Mouse (Mus musculus): Measurements from ENCODE around the gene Xkr7. TPM values are rescaled to one million over a fixed set of nuclear protein-coding genes. Genes with fewer than 3 reads are reported as not detected.

Gene Xkr7
- polyA plus RNA-seq (2015; fragmentation: Nextera tagmentation; extraction: Ambion mirVana) = 1.5 and 2.3 TPM in 2 replicates

- Histone ChIP-seq H3K4me2 (peak within 1 kb of the TSS; percentile 70), H3K36me3 (no peaks in the 10 kb centered on the region), H3K27me3 (peaks cover 36% of the 10 kb centered on the region), H3K9ac (peak within 1 kb of the TSS; percentile 80), H3K4me3 (peak within 1 kb of the TSS; percentile 75), H3K9me3 (no peaks in the 10 kb centered on the region), H3K27ac (replicated peaks) (peak within 1 kb of the TSS; percentile 89), H3K4me1 (replicated peaks) (peaks cover 57% of the 10 kb centered on the region)
- peak; percentile 86 for ATAC-seq (ENCODE audit: low read depth)
- under 1% methylated on average over 47 of the region's 54 CpGs for WGBS
Observed at GRCm38 (mm10) chr2:153031126-153032082, at the start of gene Xkr7. Gene Xkr7 (plus strand): TSS chr2:153031852.

DNA sequence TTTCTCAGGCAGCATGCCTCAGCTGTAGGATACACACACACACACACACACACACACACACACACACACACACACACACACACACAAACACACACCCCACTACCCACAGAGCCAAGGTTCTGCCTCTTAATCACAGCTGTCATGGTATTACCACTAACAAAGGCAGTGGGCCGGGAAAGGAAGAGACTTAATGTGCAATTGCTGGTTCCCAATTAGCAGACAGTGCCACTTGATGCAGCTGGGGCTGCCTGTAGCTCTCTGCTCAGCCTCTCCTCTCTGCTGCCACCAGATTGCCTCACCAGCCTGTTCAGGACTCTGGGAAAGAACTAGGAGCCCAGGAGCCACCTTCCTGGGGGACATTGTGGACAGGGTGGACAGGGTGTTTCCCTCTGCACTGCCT lies 46.1 kb upstream of the Xkr7 start:
- WGBS = 19% methylated on average over 1 of the region's 1 CpGs
- H3K36me3 ChIP-seq = no peaks in the 10 kb centered on the region
- H3K9ac ChIP-seq = no peak overlapping the region
- no peak overlapping the region for H3K4me2 ChIP-seq
- H3K4me1 ChIP-seq (replicated peaks) = 0 out of 2 replicates have a peak, but pooled peaks cover 5% of the 10 kb centered on the region
- no peaks in the 10 kb centered on the region for H3K9me3 ChIP-seq
- H3K4me3 ChIP-seq = no peak overlapping the region
- no peaks in the 10 kb centered on the region for H3K27me3 ChIP-seq
- ATAC-seq (ENCODE audit: low read depth) = peak; percentile 71; the same call in 1 of the 2 replicates
- no peak overlapping the region for H3K27ac ChIP-seq (replicated peaks)

- H3K36me3 ChIP-seq = no peaks in the 10 kb centered on the region
- no peak overlapping the region for H3K9ac ChIP-seq
- ATAC-seq (ENCODE audit: low read depth) = no peak
- 87% methylated on average over 9 of the region's 9 CpGs for WGBS
- H3K4me3 ChIP-seq = no peak overlapping the region
- no peaks in the 10 kb centered on the region for H3K9me3 ChIP-seq
- H3K4me2 ChIP-seq = no peak overlapping the region
- no peak overlapping the region for H3K27ac ChIP-seq (replicated peaks)
- H3K4me1 ChIP-seq (replicated peaks) = no peaks in the 10 kb centered on the region
- H3K27me3 ChIP-seq = no peaks in the 10 kb centered on the region
Observed at GRCm38 (mm10) chr2:152991529-152991928, 40.1 kb upstream of the Xkr7 start.

DNA sequence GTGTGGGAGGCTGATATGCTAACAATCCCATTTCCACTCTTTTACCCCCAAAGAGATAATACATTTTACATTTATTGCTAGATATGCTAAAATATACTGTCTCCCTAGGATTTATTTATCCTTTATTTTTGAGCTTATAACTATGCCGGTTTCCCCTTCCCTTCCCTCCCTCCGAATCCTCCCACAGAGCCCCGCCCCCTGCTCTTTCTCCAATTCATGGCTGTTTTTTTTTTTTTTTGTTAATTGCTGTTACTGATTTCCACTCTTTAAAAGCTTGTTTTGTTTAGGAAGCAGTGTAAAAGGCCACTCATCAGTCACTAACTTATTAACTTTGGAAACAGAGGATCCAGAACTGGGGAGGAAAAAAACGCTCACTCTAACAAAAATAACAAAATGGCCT lies 34.6 kb upstream of the Xkr7 start:
- Histone ChIP-seq H3K4me1 (replicated peaks) (no peaks in the 10 kb centered on the region), H3K36me3 (no peaks in the 10 kb centered on the region), H3K4me3 (no peak overlapping the region), H3K27me3 (no peaks in the 10 kb centered on the region), H3K9ac (no peak overlapping the region), H3K27ac (replicated peaks) (no peak overlapping the region), H3K9me3 (no peaks in the 10 kb centered on the region), H3K4me2 (no peak overlapping the region)
- ATAC-seq (ENCODE audit: low read depth) = no peak
- 62% methylated on average over 4 of the region's 4 CpGs for WGBS

DNA sequence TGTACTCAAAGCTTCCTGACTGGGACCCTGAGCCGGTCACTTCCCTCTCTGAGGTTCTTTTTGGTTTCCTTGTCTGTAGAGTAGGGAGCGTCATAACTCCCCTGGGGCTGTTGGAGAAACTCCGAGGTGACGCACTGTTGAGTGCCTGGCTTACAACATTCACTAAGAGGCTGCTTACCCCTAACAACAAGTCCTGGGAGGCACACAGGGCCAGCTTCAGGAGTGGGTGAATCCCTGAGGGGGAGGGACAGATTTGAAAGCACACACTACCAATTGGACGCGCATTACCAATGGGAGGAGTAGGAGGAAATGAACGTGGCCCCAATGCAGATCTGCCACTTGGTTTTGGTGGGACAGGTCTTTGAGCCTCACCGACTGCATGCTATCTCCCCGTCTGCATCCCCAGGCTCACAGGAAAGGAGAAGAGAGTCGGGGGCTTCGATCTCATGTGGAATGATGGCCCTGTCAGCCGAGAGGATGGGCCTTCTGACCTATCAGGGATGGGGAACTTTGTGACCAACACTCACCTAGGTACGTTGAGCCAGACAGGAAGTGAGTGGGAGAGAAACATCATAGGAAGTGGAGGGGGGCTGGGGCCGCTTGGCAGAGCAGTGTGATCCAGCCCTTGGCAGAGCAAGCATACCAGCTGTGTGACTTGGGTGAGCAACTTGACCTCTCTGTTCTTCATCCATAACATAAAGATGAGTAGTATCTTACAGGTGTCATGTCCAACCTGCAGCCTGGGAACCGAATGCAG lies 29.0 kb upstream of the Xkr7 start:
- Histone ChIP-seq H3K36me3 (peaks cover 19% of the 10 kb centered on the region), H3K9ac (no peak overlapping the region), H3K9me3 (no peaks in the 10 kb centered on the region), H3K4me2 (no peak overlapping the region), H3K27ac (replicated peaks) (no peak overlapping the region), H3K27me3 (no peaks in the 10 kb centered on the region), H3K4me1 (replicated peaks) (0 out of 2 replicates have a peak, but pooled peaks cover 4% of the 10 kb centered on the region), H3K4me3 (no peak overlapping the region)
- 83% methylated on average over 15 of the region's 15 CpGs for WGBS
- no peak for ATAC-seq (ENCODE audit: low read depth)

- H3K9ac ChIP-seq = no peak overlapping the region
- WGBS = 48% methylated on average over 13 of the region's 13 CpGs
- no peaks in the 10 kb centered on the region for H3K9me3 ChIP-seq
- H3K27ac ChIP-seq (replicated peaks) = no peak overlapping the region
- H3K4me1 ChIP-seq (replicated peaks) = 0 out of 2 replicates have a peak, but pooled peaks cover 4% of the 10 kb centered on the region
- H3K27me3 ChIP-seq = no peaks in the 10 kb centered on the region
- no peak overlapping the region for H3K4me2 ChIP-seq
- no peak for ATAC-seq (ENCODE audit: low read depth)
- H3K4me3 ChIP-seq = no peak overlapping the region
- H3K36me3 ChIP-seq = peaks cover 31% of the 10 kb centered on the region
Observed at GRCm38 (mm10) chr2:153003681-153004338, 27.8 kb upstream of the Xkr7 start.

DNA sequence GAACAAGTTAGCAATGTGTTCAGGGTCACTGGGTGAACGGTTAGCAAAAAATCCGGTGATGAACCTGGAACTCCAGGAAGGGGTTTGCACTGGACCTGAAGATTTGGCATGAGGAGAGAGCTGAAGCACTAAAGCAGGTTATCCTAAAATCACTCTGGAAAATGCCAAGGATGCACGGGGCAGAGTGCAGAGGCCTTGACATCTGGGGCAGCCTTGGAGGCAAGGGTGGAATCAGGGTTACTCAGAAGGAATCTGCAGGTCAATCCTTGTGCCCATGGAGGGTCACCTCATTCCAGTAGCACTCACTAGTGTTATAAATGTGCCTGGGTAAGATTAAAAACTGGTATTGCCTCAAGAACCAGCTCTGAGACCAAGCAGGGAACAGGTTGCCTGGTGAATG lies 25.7 kb upstream of the Xkr7 start:
- Histone ChIP-seq H3K9ac (no peak overlapping the region), H3K4me2 (no peak overlapping the region), H3K36me3 (peaks cover 52% of the 10 kb centered on the region), H3K27ac (replicated peaks) (no peak overlapping the region), H3K4me3 (no peak overlapping the region), H3K9me3 (no peaks in the 10 kb centered on the region), H3K27me3 (no peaks in the 10 kb centered on the region), H3K4me1 (replicated peaks) (0 out of 2 replicates have a peak, but pooled peaks cover 4% of the 10 kb centered on the region)
- 96% methylated on average over 3 of the region's 3 CpGs for WGBS
- ATAC-seq (ENCODE audit: low read depth) = no peak

DNA sequence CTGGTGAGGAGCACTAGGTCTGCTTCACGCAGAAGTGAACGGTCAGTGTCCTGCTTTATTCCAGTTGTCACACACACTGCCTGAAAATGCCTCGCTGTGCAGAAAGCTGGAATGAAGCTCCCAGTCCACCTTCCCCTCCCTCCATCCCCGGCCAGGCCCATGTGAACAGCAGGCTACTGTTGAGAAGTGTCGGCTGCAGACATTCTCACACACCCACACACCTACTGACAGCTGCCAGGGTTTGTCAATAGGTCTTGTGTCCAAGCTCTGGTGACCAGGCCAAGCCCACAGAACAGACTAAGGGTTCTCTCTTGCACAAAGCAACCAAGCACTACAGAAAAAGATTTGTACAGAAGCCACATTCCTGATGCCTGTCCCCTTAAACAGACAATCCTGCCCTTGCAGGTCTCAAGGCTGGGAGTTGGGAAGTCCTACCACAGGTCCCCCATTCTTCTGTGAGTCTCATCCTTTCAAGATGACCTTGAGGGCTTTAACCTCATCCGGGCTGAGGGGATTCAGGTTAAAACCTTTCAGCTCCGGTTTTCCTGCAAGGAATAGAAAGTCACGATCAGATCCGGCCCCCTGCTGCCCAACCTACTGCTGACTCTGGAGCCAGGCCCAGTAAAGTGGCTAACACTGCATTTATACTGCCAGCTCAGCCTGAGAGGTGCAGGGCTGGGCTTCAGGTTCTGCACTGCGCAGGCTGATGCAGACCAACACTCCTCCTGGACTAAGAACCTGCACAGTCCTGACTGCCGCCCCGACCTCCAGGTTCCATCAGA lies 22.3 kb upstream of the Xkr7 start:
- H3K36me3 ChIP-seq = peaks cover 78% of the 10 kb centered on the region
- no peaks in the 10 kb centered on the region for H3K9me3 ChIP-seq
- 87% methylated on average over 12 of the region's 12 CpGs for WGBS

GRCm38 (mm10) chr2:153013724-153014515 lies 17.7 kb upstream of the Xkr7 start:
- no peak for ATAC-seq (ENCODE audit: low read depth)
- 91% methylated on average over 11 of the region's 11 CpGs for WGBS
- Histone ChIP-seq H3K4me1 (replicated peaks) (peaks cover 23% of the 10 kb centered on the region), H3K27ac (replicated peaks) (no peak overlapping the region), H3K4me2 (peak overlapping the region; percentile 89), H3K4me3 (peak overlapping the region; percentile 90), H3K36me3 (peaks cover 47% of the 10 kb centered on the region), H3K27me3 (peaks cover 10% of the 10 kb centered on the region; the same call in 1 of the 2 replicates), H3K9me3 (no peaks in the 10 kb centered on the region), H3K9ac (peak overlapping the region; percentile 94)

More for the DNA sequence above, 22.3 kb upstream of the Xkr7 start:
- Histone ChIP-seq H3K27me3 (no peaks in the 10 kb centered on the region), H3K27ac (replicated peaks) (no peak overlapping the region), H3K4me1 (replicated peaks) (peaks cover 11% of the 10 kb centered on the region), H3K4me2 (no peak overlapping the region), H3K9ac (no peak overlapping the region), H3K4me3 (no peak overlapping the region)
- no peak for ATAC-seq (ENCODE audit: low read depth)

GRCm38 (mm10) chr2:153014758-153015593 lies 16.7 kb upstream of the Xkr7 start, which contains the start of gene Pdrg1:
Gene Pdrg1 (minus strand): TSS chr2:153015427.
- 1% methylated on average over 50 of the region's 54 CpGs for WGBS
- peak within 1 kb of the TSS; percentile 89 for H3K4me2 ChIP-seq
- no peaks in the 10 kb centered on the region for H3K9me3 ChIP-seq
- peak within 1 kb of the TSS; percentile 69 for H3K27ac ChIP-seq (replicated peaks)
- peak within 1 kb of the TSS; percentile 90 for H3K4me3 ChIP-seq
- peak within 1 kb of the TSS; percentile 94 for H3K9ac ChIP-seq
- peaks cover 23% of the 10 kb centered on the region for H3K4me1 ChIP-seq (replicated peaks)
- peaks cover 10% of the 10 kb centered on the region; the same call in 1 of the 2 replicates for H3K27me3 ChIP-seq
- ATAC-seq (ENCODE audit: low read depth) = peak; percentile 95
- H3K36me3 ChIP-seq = peaks cover 36% of the 10 kb centered on the region
